Mouse (Mus musculus) heart, embryonic 11.5 days (tissue): Measurements from ENCODE around the gene Pfdn2. TPM values are rescaled to one million over a fixed set of nuclear protein-coding genes. Genes with fewer than 3 reads are reported as not detected.

Experiments
- ATAC-seq: fragments of 200-750 bp; cut with Nextera tagmentation; replicated peaks from 2 replicates; pipeline ENCODE4 v1.8.0; 2017; ENCODE audit warnings: moderate library complexity; ENCODE audit not compliant: insufficient number of reproducible peaks, low FRiP score, low TSS enrichment
- H3K27ac ChIP-seq: fragments of 300-500 bp; sonication (generic); 2 replicates; pipeline ENCODE4 v1.5.1; 2014; ENCODE audit warnings: mild to moderate bottlenecking, low read depth, low read length
- H3K27me3 ChIP-seq: fragments of 300-500 bp; sonication (generic); 2 replicates; pipeline ENCODE4 v1.6.1; 2014; ENCODE audit warnings: mild to moderate bottlenecking, low read length, mixed read lengths; ENCODE audit not compliant: control insufficient read depth, insufficient read depth
- H3K36me3 ChIP-seq: fragments of 300-500 bp; sonication (generic); 2 replicates; pipeline ENCODE4 v1.6.1; 2014; ENCODE audit warnings: mild to moderate bottlenecking, low read length, moderate library complexity, mixed read lengths; ENCODE audit not compliant: control insufficient read depth, insufficient read depth
- H3K4me1 ChIP-seq: fragments of 300-500 bp; sonication (generic); 2 replicates; pipeline ENCODE4 v1.6.1; 2014; ENCODE audit warnings: low read length; ENCODE audit not compliant: control insufficient read depth, insufficient read depth
- H3K4me2 ChIP-seq: fragments of 300-500 bp; sonication (generic); 2 replicates; pipeline ENCODE4 v1.6.1; 2014; ENCODE audit warnings: mild to moderate bottlenecking, moderate library complexity
- H3K4me3 ChIP-seq: fragments of 300-500 bp; sonication (generic); 2 replicates; pipeline ENCODE4 v1.5.1; 2014; ENCODE audit warnings: low read depth, low read length
- H3K9ac ChIP-seq: fragments of 300-500 bp; sonication (generic); 2 replicates; pipeline ENCODE4 v1.6.1; 2014; ENCODE audit warnings: mild to moderate bottlenecking, low read depth, low read length, moderate library complexity
- H3K9me3 ChIP-seq: fragments of 300-500 bp; sonication (generic); replicated peaks from 2 replicates; pipeline ENCODE4 v1.6.1; 2016; ENCODE audit warnings: low read length; ENCODE audit not compliant: control insufficient read depth
- WGBS: fragments of 180-500 bp; shearing (Covaris S2); extraction: QIAGEN DNeasy Blood & Tissue Kit; methylation state at CpG from one replicate; pipeline ENCODE4 v1.1.7; 2014; ENCODE audit not compliant: insufficient replicate concordance; 5-methylcytosine and 5-hydroxymethylcytosine counted together
- polyA plus RNA-seq: library from polyadenylated mRNA; unstranded; fragments of >200 nt; fragmentation: Nextera tagmentation; extraction: Ambion mirVana; gene quantifications from 2 replicates; pipeline ENCODE4 v1.2.1, GENCODE M21; 2014

Pfdn2 gene
- polyA plus RNA-seq, 1 experiment from 2014 or later, result 51.3 TPM

DNA sequence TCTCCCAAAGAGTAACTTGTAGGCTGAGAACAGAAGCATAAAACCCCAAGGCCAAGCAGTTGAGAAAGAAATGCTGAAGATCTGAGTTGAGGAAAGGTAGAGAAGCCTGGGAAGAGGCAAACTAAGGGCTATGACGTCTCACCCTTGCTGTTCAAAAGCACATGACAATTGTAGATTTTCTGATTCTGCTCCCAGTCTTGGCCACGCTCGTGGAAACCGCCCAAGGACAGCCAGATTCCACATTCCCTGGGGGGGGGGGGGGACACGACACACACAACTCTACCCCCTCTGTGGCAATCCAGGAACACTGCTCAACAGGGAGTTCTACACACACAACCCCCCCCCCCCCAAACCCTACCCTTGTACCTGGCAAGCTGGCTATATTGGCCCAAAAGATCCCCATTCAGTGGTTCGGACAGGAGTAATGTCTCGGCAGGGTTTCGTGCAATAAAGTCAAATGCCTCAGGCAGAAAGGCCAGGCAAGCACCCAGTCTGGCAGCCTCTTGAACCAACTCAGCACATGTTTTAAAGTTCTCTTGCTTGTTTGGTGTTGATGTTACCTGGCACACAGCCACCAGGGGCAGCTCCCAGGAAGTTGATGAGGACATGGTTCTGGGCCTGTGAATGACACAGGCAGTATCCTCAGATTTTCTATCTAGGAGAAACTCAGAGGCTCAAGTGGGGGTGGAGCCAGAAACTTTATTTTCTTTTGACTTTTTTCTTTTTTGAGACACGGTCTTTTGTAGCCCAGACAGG, 1.4 kb upstream of the Pfdn2 start:
- Histone ChIP-seq H3K27me3 (no peaks in the 10 kb centered on the region), H3K9ac (no peak overlapping the region), H3K4me2 (no peak overlapping the region), H3K9me3 (peaks cover 2% of the 10 kb centered on the region; the same call in 1 of the 2 replicates), H3K36me3 (peaks cover 14% of the 10 kb centered on the region), H3K4me1 (no peaks in the 10 kb centered on the region), H3K27ac (no peak overlapping the region), H3K4me3 (no peak overlapping the region)
- no peak for ATAC-seq
- 80% methylated on average over 9 of the region's 9 CpGs for WGBS

DNA sequence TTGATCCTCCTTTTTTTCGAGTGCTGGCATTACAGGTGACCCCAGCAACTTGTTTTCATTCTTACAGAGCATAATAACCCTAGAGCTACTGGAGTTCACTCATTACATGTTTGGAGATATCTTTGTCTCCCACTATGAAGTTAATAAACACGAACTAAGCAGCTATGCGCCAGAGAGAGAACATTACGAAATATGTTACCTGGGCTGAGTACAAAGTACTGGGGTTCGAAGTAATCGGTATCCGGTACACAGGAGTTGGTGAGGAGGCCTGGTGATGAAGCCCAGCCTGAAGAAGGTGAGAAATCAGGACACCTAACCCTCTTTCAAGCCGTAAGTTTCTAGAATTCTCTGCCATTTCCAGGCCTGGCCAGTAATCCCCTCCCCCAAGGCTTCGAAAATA, 755 bp upstream of the Pfdn2 start:
- Histone ChIP-seq H3K9me3 (peaks cover 2% of the 10 kb centered on the region; the same call in 1 of the 2 replicates), H3K4me1 (no peaks in the 10 kb centered on the region), H3K4me3 (peak overlapping the region; percentile 96), H3K4me2 (peak overlapping the region; percentile 93), H3K36me3 (peaks cover 11% of the 10 kb centered on the region; the same call in 1 of the 2 replicates), H3K27ac (no peak overlapping the region), H3K9ac (peak overlapping the region; percentile 92; the same call in 1 of the 2 replicates), H3K27me3 (no peaks in the 10 kb centered on the region)
- no peak for ATAC-seq
- WGBS, result 71% methylated on average over 9 of the region's 9 CpGs

- Histone ChIP-seq H3K36me3 (peaks cover 10% of the 10 kb centered on the region; the same call in 1 of the 2 replicates), H3K4me3 (peak overlapping the region; percentile 96), H3K4me1 (no peaks in the 10 kb centered on the region), H3K9me3 (peaks cover 2% of the 10 kb centered on the region; the same call in 1 of the 2 replicates), H3K27ac (peak overlapping the region; percentile 72; the same call in 1 of the 2 replicates), H3K4me2 (peak overlapping the region; percentile 93), H3K9ac (peak overlapping the region; percentile 92), H3K27me3 (no peaks in the 10 kb centered on the region)
- 0 out of 2 replicates have a peak, but pooled peaks have one; percentile 5 for ATAC-seq
- under 1% methylated on average over 14 of the region's 14 CpGs for WGBS
These were observed 603 bp downstream of the Pfdn2 start for GRCm38 (mm10) chr1:171346095-171346450.

DNA sequence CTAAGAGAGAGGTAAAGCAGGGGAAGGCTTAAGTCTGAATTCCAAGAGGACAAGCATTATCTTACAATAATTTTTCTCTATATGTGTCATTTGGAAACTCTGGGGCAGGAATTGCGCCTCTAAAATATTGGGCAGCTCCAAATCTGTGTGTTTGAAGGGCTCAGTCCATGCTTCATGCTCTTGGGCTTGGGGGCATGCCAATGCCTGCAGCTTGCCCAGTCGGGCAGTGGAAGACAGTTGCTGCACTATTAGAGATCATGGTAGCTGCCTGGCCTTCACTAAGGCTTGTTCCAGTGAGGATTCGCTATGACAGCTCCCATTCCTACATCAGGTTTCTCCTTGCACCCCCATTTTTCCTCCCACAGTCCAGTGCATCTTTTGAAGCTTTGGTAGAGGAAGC, 3.2 kb downstream of the Pfdn2 start:
- H3K27ac ChIP-seq, result no peak overlapping the region
- WGBS, result 86% methylated on average over 3 of the region's 3 CpGs

DNA sequence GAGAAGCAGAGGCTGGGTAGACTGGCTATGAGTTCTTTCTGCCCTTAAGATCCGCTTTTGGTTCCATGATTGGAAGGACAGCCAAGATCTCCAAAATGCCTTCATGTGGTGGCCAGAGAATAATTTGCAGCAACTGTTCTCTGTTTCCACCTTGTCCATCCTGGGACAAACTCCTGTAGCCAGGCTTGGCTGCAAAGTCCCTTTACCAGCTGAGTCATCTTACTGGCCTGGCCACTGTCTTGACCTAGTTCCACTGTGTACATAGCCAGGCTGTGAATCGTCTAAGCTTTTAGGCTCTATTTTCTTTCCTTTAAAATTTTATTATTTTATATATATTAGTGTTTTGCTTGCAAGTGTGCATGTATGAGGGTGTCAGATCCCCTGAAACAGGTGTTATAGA, 3.7 kb downstream of the Pfdn2 start:
- H3K4me2 ChIP-seq, result no peak overlapping the region
- ATAC-seq, result no peak

More for the DNA sequence above, 3.2 kb downstream of the Pfdn2 start:
- H3K27me3 ChIP-seq, result no peaks in the 10 kb centered on the region
- no peak overlapping the region for H3K4me2 ChIP-seq
- no peak for ATAC-seq
- H3K9ac ChIP-seq, result no peak overlapping the region
- peaks cover 2% of the 10 kb centered on the region; the same call in 1 of the 2 replicates for H3K9me3 ChIP-seq
- no peak overlapping the region for H3K4me3 ChIP-seq
- no peaks in the 10 kb centered on the region for H3K36me3 ChIP-seq
- H3K4me1 ChIP-seq, result no peaks in the 10 kb centered on the region

GRCm38 (mm10) chr1:171355812-171356340, 10.4 kb downstream of the Pfdn2 start:
- Histone ChIP-seq H3K4me3 (no peak overlapping the region), H3K4me2 (no peak overlapping the region), H3K27me3 (no peaks in the 10 kb centered on the region), H3K4me1 (peaks cover 4% of the 10 kb centered on the region; the same call in 1 of the 2 replicates), H3K9ac (no peak overlapping the region), H3K36me3 (peaks cover 12% of the 10 kb centered on the region; the same call in 1 of the 2 replicates), H3K27ac (no peak overlapping the region), H3K9me3 (peaks cover 4% of the 10 kb centered on the region; the same call in 1 of the 2 replicates)
- WGBS, result 78% methylated on average over 5 of the region's 5 CpGs
- no peak for ATAC-seq

More for the DNA sequence above, 3.7 kb downstream of the Pfdn2 start:
- Histone ChIP-seq H3K9ac (no peak overlapping the region), H3K4me3 (no peak overlapping the region), H3K4me1 (no peaks in the 10 kb centered on the region), H3K27me3 (no peaks in the 10 kb centered on the region), H3K36me3 (no peaks in the 10 kb centered on the region), H3K9me3 (peaks cover 2% of the 10 kb centered on the region; the same call in 1 of the 2 replicates), H3K27ac (no peak overlapping the region)
- WGBS, result 87% methylated on average over 2 of the region's 2 CpGs

GRCm38 (mm10) chr1:171356814-171357213, 11.3 kb downstream of the Pfdn2 start:
- Histone ChIP-seq H3K4me3 (no peak overlapping the region), H3K4me2 (no peak overlapping the region), H3K9ac (no peak overlapping the region), H3K27ac (no peak overlapping the region), H3K9me3 (peaks cover 4% of the 10 kb centered on the region; the same call in 1 of the 2 replicates), H3K36me3 (peaks cover 12% of the 10 kb centered on the region; the same call in 1 of the 2 replicates), H3K4me1 (peaks cover 4% of the 10 kb centered on the region; the same call in 1 of the 2 replicates), H3K27me3 (no peaks in the 10 kb centered on the region)
- ATAC-seq, result no peak
- WGBS, result 86% methylated on average over 2 of the region's 2 CpGs

DNA sequence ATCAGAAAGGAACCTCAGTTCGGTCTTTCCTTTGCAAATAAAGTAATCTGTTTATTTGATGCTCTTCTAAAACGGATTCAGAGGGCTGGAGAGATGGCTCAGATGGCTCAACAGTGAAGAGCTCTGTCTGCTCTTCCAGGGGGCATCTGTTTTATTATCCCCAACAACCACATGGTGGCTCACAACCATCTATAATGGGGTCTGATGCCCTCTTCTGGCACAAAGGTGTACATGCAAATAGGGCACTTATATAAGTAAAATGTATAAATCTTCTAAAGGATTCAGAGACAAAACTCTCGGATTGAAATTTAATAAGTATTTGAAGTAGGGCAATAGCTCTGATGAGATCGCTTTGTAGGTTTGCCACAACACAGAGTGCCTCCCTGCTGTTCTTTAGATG, 13.0 kb downstream of the Pfdn2 start:
- no peaks in the 10 kb centered on the region for H3K27me3 ChIP-seq
- no peak overlapping the region for H3K9ac ChIP-seq
- H3K27ac ChIP-seq, result no peak overlapping the region
- no peak overlapping the region for H3K4me3 ChIP-seq
- ATAC-seq, result no peak
- H3K4me1 ChIP-seq, result peaks cover 4% of the 10 kb centered on the region; the same call in 1 of the 2 replicates
- WGBS, result 68% methylated on average over 4 of the region's 4 CpGs
- H3K9me3 ChIP-seq, result peaks cover 4% of the 10 kb centered on the region; the same call in 1 of the 2 replicates
- H3K4me2 ChIP-seq, result no peak overlapping the region
- H3K36me3 ChIP-seq, result peaks cover 12% of the 10 kb centered on the region; the same call in 1 of the 2 replicates
